Mouse (Mus musculus) cerebellum, postnatal 14 days (tissue): ENCODE results near the gene Fam241a.

Source experiments
- DNase-seq, 2 experiments: peaks; one replicate each; pipeline ENCODE4 v3.0.0; 2021; ENCODE audit warnings: mixed read lengths in 2 of 2

Gene Fam241a

GRCm38 (mm10) chr3:127895792-127896541 is at the start of gene Fam241a:
Gene Fam241a, minus strand, starts transcription at chr3:127896324.
- DNase-seq, result peak; percentile 81 to 86

GRCm38 (mm10) chr3:127932453-127932852 is 36.3 kb upstream of the Fam241a start:
- DNase-seq, result no peak

- DNase-seq, result no peak
Observed at GRCm38 (mm10) chr3:127930326-127931012, 34.3 kb upstream of the Fam241a start.

- DNase-seq, result no peak
Observed at GRCm38 (mm10) chr3:127929921-127930320, 33.8 kb upstream of the Fam241a start.

GRCm38 (mm10) chr3:127926635-127927183 is 30.6 kb upstream of the Fam241a start:
- DNase-seq, result no peak

GRCm38 (mm10) chr3:127924464-127924863 is 28.3 kb upstream of the Fam241a start:
- DNase-seq, result no peak

- no peak for DNase-seq
Observed at GRCm38 (mm10) chr3:127923183-127923582, 27.1 kb upstream of the Fam241a start.

- peak; percentile 13 to 24 for DNase-seq
Observed at GRCm38 (mm10) chr3:127922125-127922524, 26.0 kb upstream of the Fam241a start.

- no peak for DNase-seq
Observed at GRCm38 (mm10) chr3:127917999-127918661, 22.0 kb upstream of the Fam241a start.

- DNase-seq, result no peak
Observed at GRCm38 (mm10) chr3:127917549-127917948, 21.4 kb upstream of the Fam241a start.

GRCm38 (mm10) chr3:127915656-127916334 is 19.7 kb upstream of the Fam241a start:
- no peak for DNase-seq

- no peak for DNase-seq
Observed at GRCm38 (mm10) chr3:127913885-127914709, 18.0 kb upstream of the Fam241a start.

- DNase-seq, result no peak
Observed at GRCm38 (mm10) chr3:127909941-127910340, 13.8 kb upstream of the Fam241a start.

GRCm38 (mm10) chr3:127894981-127895779 is 944 bp downstream of the Fam241a start:
- no peak for DNase-seq

- no peak for DNase-seq
Observed at GRCm38 (mm10) chr3:127893902-127894301, 2.2 kb downstream of the Fam241a start.

- DNase-seq, result no peak
Observed at GRCm38 (mm10) chr3:127891906-127892305, 4.2 kb downstream of the Fam241a start.

GRCm38 (mm10) chr3:127890008-127890407 is 6.1 kb downstream of the Fam241a start:
- DNase-seq, result no peak

- DNase-seq, result no peak
Observed at GRCm38 (mm10) chr3:127889570-127889969, 6.6 kb downstream of the Fam241a start.

GRCm38 (mm10) chr3:127881684-127882083 is 14.4 kb downstream of the Fam241a start:
- no peak for DNase-seq

GRCm38 (mm10) chr3:127879968-127880367 is 16.2 kb downstream of the Fam241a start:
- DNase-seq, result no peak

GRCm38 (mm10) chr3:127875509-127875908 is 20.6 kb downstream of the Fam241a start:
- DNase-seq, result no peak
